Mouse (Mus musculus): Measurements from ENCODE around the gene Ston2. TPM values are rescaled to one million over a fixed set of nuclear protein-coding genes. Genes with fewer than 3 reads are reported as not detected.
"Not testable (repeated sequence)": the region's sequence is repeated elsewhere in the genome, so short reads cannot be mapped to it uniquely, and the experiment has no call there.

Gene Ston2
- total RNA-seq, 2 experiments from 2014 or later: 33.4 to 34.7 TPM

GRCm38 (mm10) chr12:91756562-91757166 is 31.5 kb downstream of the Ston2 start:
- no peak for DNase-seq (ENCODE audit: low spot score in 2 of 2)
- Histone ChIP-seq H3K27ac (no peak overlapping the region), H3K4me3 (no peak overlapping the region)
- no peak for TF ChIP-seq CTCF (conservative IDR thresholded peaks at IDR 0.05)

DNA sequence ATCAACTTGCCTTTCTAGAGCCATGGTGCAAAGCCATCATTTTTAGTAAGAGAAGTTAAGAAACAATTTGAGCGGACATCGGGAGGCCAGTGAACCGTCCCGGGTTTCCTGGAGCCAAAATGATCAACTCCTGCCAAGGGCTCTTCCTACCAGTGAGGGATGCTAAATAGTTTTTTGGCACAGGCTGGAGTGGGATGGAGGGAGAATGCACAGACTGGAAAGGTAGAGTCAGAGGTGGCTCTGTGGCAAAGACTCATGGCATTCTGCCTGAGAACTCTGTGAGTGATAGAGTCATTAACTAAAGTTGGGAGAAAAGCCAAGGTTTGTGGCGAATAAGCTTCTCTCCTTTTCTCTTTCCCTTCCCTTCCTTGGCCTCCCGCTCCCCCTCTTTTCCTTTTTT is 33.6 kb downstream of the Ston2 start:
- TF ChIP-seq CTCF (conservative IDR thresholded peaks at IDR 0.05): no peak
- DNase-seq (ENCODE audit: low spot score in 2 of 2): no peak
- Histone ChIP-seq H3K4me3 (no peak overlapping the region), H3K27ac (no peak overlapping the region)

DNA sequence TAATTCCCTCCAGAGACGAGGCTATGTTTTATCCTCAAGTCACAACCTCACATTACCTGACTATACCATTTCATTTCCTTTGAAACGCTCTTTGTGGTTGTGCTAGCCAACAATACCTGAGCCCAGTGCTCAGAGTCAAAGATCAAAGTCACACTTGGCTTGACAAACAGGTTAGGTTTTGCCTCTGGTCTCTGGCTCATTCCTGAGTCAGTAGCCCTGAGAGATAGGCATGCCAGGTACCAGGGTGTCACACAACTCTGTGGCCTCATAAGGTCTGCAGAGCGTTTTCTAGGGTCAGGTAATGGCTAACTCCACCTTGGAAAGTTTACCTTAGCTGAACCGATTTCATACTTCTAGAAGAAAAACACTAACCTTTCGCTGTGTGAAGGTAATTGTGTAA is 35.5 kb downstream of the Ston2 start:
- H3K4me3 ChIP-seq: no peak overlapping the region
- TF ChIP-seq CTCF (conservative IDR thresholded peaks at IDR 0.05): no peak
- H3K27ac ChIP-seq: no peak overlapping the region
- no peak for DNase-seq (ENCODE audit: low spot score in 2 of 2)

- no peak overlapping the region for H3K27ac ChIP-seq
- TF ChIP-seq CTCF (conservative IDR thresholded peaks at IDR 0.05): no peak
- no peak overlapping the region for H3K4me3 ChIP-seq
- DNase-seq (ENCODE audit: low spot score in 2 of 2): no peak
These were observed 36.1 kb downstream of the Ston2 start for GRCm38 (mm10) chr12:91751893-91752597.

DNA sequence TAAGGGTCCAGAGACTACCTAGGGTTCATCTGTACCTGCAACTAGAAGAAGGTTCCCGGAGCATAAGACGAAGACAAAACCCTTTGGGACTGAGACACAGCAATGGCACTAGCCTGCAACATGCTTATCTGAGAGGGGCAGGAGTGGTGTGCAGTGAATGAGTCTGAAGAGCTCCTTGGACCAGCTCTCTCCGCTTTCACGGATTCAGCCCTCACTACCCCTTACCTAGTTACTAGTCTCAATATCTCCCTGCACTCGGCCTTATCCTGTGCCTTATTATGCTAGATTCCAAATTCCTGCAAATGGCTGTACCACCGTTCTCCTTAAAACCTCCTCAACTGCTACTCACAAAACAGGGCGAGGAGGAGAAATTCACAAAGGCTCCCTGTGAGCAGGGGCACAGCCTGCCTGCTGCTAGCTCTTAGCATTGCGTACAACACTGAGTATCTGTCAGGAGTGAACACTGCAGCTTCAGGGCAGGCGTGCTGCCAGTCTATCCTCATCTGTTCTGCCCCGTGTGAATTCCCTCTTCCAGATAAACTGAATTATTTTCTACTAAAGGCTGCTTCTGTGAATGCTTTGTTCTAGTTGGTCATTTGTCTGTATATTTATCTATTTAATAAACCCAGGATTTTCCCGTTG is 38.5 kb downstream of the Ston2 start:
- peak; percentile 26 to 35 for DNase-seq (ENCODE audit: low spot score in 2 of 2)
- Histone ChIP-seq H3K27ac (peak overlapping the region; percentile 78), H3K4me3 (no peak overlapping the region)
- no peak for TF ChIP-seq CTCF (conservative IDR thresholded peaks at IDR 0.05)

DNA sequence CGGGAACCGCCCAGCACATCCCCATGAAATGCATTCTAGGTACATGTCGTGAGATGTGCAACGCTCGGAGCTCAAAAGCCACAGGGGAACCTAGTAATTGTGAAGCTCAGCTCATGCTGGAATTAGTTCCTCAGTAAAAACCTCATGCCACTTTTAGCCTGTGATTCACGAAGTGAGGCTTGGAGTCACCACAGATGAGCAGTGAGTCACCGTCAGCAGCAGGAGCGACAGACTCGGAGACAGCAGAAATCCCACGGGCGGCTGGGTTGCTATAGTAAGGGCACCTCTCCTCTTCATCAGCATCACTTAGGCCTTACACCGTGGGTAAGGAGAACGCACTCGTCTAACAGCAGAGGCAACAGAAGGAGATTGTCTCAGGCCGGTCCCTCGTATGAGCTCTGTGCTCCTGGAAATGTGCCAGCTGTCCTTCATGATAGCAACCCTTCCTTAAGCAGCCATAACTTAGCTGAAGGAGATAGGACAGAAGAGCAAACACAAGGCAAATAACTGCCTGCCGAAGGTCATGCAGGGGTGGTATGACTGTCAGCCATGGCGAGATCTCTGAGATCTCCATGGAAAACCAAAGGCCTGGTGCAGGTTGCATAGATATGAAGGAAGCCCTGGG is 39.8 kb downstream of the Ston2 start:
- H3K27ac ChIP-seq: peak overlapping the region; percentile 78
- no peak for TF ChIP-seq CTCF (conservative IDR thresholded peaks at IDR 0.05)
- peak; percentile 65 to 77 for DNase-seq (ENCODE audit: low spot score in 2 of 2)
- H3K4me3 ChIP-seq: no peak overlapping the region; the same call in 1 of the 2 replicates

- not testable (repeated sequence) for H3K4me3 ChIP-seq; DNase-seq (ENCODE audit: low spot score in 2 of 2); H3K27ac ChIP-seq
These were observed 41.3 kb downstream of the Ston2 start for GRCm38 (mm10) chr12:91746839-91747238.

DNA sequence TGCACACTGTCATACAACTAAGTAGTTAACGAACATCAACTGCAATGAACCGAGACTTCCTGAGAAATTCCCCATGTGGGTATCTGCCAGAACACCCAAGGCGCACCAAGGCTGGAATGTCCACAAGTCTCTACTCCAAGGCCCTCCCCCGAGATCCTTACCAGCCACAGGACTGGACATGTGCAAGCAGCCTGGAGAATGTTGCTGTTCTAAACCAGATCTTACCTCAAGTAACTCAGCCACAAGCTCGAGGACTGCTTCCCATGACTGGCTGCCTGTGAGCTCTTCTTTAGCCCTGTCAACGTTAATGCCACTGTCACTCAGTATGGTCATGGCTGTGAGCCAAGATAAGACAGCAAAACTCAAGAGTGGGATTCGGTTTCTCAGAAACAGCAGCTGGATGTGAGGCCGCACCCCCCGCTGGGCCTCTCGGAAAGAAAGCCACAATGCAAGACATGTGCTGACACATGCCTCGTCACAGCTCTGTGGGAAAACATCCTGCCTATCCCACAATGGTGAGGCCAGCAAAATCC is 42.4 kb downstream of the Ston2 start:
- Histone ChIP-seq H3K27ac (no peak overlapping the region), H3K4me3 (no peak overlapping the region)
- no peak for DNase-seq (ENCODE audit: low spot score in 2 of 2)
- no peak for TF ChIP-seq CTCF (conservative IDR thresholded peaks at IDR 0.05)

GRCm38 (mm10) chr12:91744091-91744490 is 44.1 kb downstream of the Ston2 start:
- H3K27ac ChIP-seq: 0 out of 2 replicates have a peak overlapping the region, but pooled peaks have one; percentile 2

DNA sequence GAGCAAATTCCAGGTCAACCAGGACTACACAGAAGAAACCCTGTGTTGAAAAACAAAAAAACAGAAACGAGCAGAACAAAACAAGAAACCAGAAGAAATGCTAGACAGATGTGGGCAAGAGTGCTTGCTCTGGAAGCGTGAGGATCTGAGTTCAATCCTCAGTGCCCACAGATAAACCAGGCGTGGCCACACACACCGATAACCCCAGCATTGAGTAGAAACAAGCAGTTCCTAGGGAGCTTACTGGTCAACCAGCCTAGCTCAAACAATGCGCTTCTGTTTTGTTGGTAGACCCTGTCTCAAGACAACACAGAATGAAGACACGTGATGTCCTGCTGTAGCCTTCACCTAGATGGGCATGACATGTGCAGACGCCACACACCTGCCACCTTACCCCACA is 45.3 kb downstream of the Ston2 start:
- TF ChIP-seq CTCF (conservative IDR thresholded peaks at IDR 0.05): no peak

More at GRCm38 (mm10) chr12:91744091-91744490, 44.1 kb downstream of the Ston2 start:
- no peak for DNase-seq (ENCODE audit: low spot score in 2 of 2)
- H3K4me3 ChIP-seq: no peak overlapping the region
- TF ChIP-seq CTCF (conservative IDR thresholded peaks at IDR 0.05): no peak

DNA sequence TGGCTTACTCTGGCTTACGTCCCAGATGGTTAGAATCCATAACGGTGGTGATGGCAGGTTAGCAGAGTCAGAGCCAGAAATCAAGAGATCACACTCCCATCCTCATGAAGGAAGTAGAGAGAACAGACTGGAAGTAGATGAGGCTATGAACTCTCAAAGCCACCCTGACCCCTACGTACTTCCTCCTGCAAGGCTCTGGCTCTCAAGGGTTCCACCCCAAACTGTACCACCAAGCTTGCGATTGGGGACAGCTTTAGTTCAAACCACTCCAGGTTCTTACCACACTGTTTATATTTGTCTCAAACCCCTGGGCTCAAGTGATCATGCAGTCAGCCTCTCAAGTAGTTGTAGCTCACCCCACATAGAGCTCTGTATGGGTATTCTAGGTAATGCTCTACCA is 49.8 kb downstream of the Ston2 start:
- no peak overlapping the region for H3K27ac ChIP-seq
- H3K4me3 ChIP-seq: no peak overlapping the region
- DNase-seq (ENCODE audit: low spot score in 2 of 2): no peak
- no peak for TF ChIP-seq CTCF (conservative IDR thresholded peaks at IDR 0.05)

More for the DNA sequence above, 45.3 kb downstream of the Ston2 start:
- DNase-seq (ENCODE audit: low spot score in 2 of 2): no peak
- no peak overlapping the region for H3K27ac ChIP-seq
- no peak overlapping the region for H3K4me3 ChIP-seq

DNA sequence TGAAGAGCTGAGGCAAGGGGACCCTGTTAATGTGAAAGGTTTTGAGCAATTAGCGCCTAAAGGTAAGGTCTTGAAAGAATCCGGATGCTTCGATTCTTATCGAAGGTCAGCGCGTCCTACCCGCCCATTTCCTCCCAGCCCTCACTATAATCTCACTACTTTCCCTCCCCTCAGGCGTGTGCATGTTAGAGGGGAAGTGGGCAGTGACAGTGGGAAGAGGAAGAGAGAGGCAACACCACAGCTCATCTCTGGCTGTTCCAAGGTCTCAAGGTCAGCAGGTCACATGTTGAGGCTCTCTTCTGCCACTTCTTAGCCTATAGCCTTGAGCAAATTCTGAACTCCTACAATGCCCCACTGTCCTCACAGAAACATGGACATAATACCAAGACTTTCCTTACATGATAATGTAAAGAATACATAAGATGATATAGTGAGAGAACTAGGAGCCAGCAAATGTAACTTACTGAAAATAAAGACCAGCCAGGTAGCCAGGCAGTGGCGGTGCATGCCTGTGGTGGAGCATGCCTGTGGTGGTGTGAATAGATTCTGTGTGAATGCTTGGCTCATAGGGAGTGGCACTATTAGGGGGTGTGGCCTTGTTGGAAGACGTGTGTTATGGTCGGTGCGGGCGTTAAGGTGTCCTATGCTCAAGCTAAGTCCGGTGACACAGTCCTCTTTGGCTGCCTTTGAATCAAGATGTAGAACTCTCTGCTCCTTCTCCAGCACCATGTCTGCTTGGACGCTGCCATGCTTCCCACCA is 51.8 kb downstream of the Ston2 start:
- Histone ChIP-seq H3K4me3 (no peak overlapping the region), H3K27ac (no peak overlapping the region)
- no peak for DNase-seq (ENCODE audit: low spot score in 2 of 2)
- TF ChIP-seq CTCF (conservative IDR thresholded peaks at IDR 0.05): no peak
